Mouse (Mus musculus) E14TG2a.4 (cell line): ENCODE results near the gene Gucd1.

ENCODE experiments used
- CTCF ChIP-seq: conservative IDR thresholded peaks from 2 replicates; pipeline ENCODE4 v1.5.1; 2014; ENCODE audit warnings: low read length
- NANOG ChIP-seq: IDR thresholded peaks from 2 replicates; pipeline ENCODE4 v1.6.1; 2014; ENCODE audit warnings: borderline replicate concordance, low read length, mixed read lengths

- TF ChIP-seq CTCF = no peak
- TF ChIP-seq NANOG = no peak
Measured at GRCm38 (mm10) chr10:75535423-75535822, 17.7 kb upstream of the Gucd1 start.
